Mouse (Mus musculus) adipocyte (in vitro differentiated cells): ENCODE data around the gene Olfr1383.
"Not testable (repeated sequence)": the region's sequence is repeated elsewhere in the genome, so short reads cannot be mapped to it uniquely, and the experiment has no call there.

Experiments
- DNase-seq: peaks from one replicate; pipeline ENCODE4 v3.0.0-alpha.2; 2016; ENCODE audit warnings: low spot score

The Olfr1383 gene

GRCm38 (mm10) chr11:49519348-49519747, at the start of gene Olfr1383:
TSS of gene Olfr1383 (plus strand) at chr11:49519648.
- no peak for DNase-seq

DNA sequence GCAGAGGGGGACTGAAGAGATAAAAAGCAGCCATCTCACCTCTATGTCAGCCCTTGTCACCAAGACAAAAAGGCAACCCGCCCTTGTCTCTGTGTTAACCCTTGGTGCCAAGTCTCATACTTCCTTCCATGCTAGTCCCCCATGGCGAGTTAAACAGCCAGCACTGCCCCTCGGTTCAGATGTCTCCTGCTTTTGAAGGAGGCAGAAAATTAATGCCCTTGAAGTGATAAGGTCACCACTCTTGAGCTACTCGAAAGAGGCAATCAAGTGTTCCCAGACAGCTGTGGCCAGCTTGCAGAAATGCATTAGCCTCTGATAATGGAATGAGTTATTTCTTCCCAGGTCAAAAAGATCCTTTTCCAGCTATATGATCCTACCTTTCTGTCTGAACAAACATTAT, 33.5 kb upstream of the Olfr1383 start:
- no peak for DNase-seq

DNA sequence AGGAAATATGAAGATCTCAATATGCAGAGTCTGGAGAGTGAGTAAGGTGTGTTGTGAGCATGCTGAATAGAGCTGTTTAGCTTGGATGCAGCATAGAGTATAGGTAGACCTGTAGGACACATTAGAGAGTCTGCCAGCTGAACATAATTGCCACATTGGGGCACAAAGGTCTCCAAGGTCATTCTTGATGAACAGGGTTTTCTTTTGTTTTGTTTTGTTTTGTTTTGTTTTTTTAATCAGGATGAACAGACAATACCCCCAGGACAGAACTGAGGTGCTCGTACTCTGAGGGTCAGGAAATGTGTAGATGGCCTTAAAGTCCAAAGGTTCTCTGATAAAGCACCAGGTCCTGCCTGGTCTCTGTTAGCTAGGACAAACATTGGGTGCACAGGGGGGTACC, 30.7 kb upstream of the Olfr1383 start, which contains the start of gene Olfr1385:
Gene Olfr1385 (plus strand): TSS at position 301 of the 400 bp plus-strand sequence.
- DNase-seq = not testable (repeated sequence)

GRCm38 (mm10) chr11:49518086-49518485, 1.4 kb upstream of the Olfr1383 start:
- no peak for DNase-seq

DNA sequence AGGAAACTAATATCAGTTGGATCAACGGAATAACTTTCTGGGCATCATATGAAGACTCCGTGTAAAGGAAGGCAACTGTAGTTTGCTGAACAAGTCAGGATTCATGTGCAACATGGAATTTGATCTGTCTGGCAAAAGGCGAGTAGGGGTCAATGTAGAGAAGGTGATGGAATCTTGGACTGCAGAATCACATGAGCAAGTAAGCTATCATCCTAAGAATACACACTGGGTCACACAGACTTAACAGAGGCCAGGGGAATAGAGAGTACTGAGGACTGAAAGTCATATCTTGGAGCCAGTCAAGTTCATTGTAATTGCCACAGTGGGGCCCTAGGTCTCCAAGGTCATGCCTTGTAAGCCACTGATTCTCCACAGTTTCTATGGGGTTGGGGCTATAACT, 8.5 kb downstream of the Olfr1383 start, which contains the start of gene Olfr1382:
Gene Olfr1382 (plus strand): TSS at position 301 of the 400 bp plus-strand sequence.
- no peak for DNase-seq

- no peak for DNase-seq
These were observed 13.3 kb downstream of the Olfr1383 start for GRCm38 (mm10) chr11:49532761-49533160.

- not testable (repeated sequence) for DNase-seq
These were observed 17.2 kb downstream of the Olfr1383 start for GRCm38 (mm10) chr11:49536631-49537030.

DNA sequence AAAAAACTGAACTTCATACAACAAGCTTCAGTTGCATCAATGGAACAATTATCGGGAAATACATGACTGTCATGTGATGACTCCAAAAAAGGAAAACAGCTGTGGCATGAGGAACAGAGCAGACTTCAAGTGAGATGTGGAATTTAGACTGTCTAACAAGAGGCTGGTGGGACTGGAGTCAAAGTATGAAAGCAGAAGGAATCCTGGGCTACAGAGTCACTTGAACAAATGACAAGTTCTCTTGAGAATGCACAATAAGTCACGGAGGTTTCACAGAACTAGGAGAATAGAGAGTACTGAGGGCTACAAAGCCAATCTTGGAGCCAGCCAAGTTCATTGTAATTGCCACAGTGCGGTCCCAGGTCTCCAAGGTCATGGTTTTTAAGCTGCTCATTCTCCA, 23.7 kb downstream of the Olfr1383 start, which contains the start of gene Olfr1381:
Gene Olfr1381 (plus strand): TSS at position 301 of the 400 bp plus-strand sequence.
- not testable (repeated sequence) for DNase-seq

DNA sequence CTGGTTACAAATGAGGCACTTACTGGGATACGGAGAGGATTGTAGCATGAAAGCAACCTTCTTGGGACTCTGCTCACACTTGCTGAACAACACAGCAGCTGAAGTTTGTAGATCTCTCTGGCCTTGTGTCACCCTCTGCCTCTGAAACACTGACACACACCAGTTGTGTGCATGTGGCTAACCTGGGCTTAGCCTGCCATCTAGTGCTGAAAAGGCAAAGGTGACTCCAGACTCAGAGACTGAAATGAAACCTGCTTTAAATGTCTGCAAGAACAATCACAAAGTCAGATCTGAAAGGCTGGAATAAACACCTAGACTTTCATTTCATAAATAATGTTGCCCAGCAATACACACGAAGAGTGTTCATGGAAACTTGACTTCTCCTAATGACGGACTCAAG, 34.6 kb downstream of the Olfr1383 start:
- not testable (repeated sequence) for DNase-seq

GRCm38 (mm10) chr11:49556578-49556977, 37.1 kb downstream of the Olfr1383 start, which contains the start of gene Olfr1380:
TSS of gene Olfr1380 (plus strand) at chr11:49556878.
- DNase-seq = not testable (repeated sequence)

- DNase-seq = peak; percentile 2
These were observed 55.6 kb downstream of the Olfr1383 start for GRCm38 (mm10) chr11:49575054-49575453.
